Mouse (Mus musculus): Measurements from ENCODE around the gene Smg6.

- TF ChIP-seq POLR2A (IDR thresholded peaks at IDR 0.05; ENCODE audit: borderline replicate concordance, control insufficient read depth, low read depth, low read length): no peak
- no peak for TF ChIP-seq CTCF (IDR thresholded peaks at IDR 0.05; ENCODE audit: control insufficient read depth, insufficient read depth, low read length)
These were observed 874 bp downstream of the Smg6 start for GRCm38 (mm10) chr11:74926388-74927005.
